Mouse (Mus musculus): ENCODE measurements around the gene H2-Eb2.

GRCm38 (mm10) chr17:34370563-34370962, 45.1 kb downstream of the H2-Eb2 start:
- TF ChIP-seq CTCF (IDR thresholded peaks at IDR 0.05; ENCODE audit: low read depth) (no peak), EP300 (IDR thresholded peaks at IDR 0.05; ENCODE audit: low read depth) (no peak)
